Mouse (Mus musculus): ENCODE measurements around the gene Snap23. TPM values are rescaled to one million over a fixed set of nuclear protein-coding genes. Genes with fewer than 3 reads are reported as not detected.
A peak's percentile ranks its signal among the peaks of the same experiment; 100 is the strongest.

Gene Snap23
- polyA plus RNA-seq, 1 experiment from 2014 or later = 54.7 TPM

GRCm38 (mm10) chr2:120630655-120631054 is 63.2 kb downstream of the Snap23 start:
- Histone ChIP-seq H3K4me3 (ENCODE audit: low read depth, low read length) (no peak overlapping the region), H3K9ac (no peak overlapping the region), H3K9me3 (ENCODE audit: low read depth, low read length) (no peaks in the 10 kb centered on the region), H3K4me1 (ENCODE audit: insufficient read depth) (0 out of 2 replicates have a peak, but pooled peaks cover 7% of the 10 kb centered on the region), H3K27me3 (ENCODE audit: insufficient read depth, low read length) (no peaks in the 10 kb centered on the region), H3K4me2 (peak overlapping the region; percentile 69), H3K27ac (ENCODE audit: low read depth) (no peak overlapping the region), H3K36me3 (ENCODE audit: insufficient read depth) (peaks cover 23% of the 10 kb centered on the region; the same call in 1 of the 2 replicates)
- ATAC-seq (ENCODE audit: insufficient read depth) (no peak), DNase-seq (no peak)
- no peak for TF ChIP-seq CTCF (IDR thresholded peaks at IDR 0.05; ENCODE audit: low read depth)
- WGBS = 47% methylated on average over 2 of the region's 2 CpGs

DNA sequence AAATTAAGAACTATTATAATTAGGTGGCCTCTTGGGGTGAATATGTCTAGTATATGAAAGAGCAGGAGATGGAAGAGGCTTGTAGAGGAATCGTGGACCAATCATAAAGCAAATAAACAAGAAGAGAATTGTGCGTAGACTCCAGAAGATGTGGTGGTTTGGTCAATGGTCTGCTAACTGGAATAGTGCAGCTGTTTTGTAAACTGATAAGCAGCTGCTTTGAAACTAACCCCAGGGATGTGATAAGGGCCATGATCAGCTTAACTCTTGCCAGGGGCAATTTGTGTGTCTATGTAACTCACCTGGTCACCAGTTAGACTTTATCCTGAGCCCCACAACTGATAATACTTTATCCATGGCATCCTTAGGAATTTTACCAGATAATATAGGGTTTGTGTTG is 64.0 kb downstream of the Snap23 start:
- no peak for TF ChIP-seq CTCF (IDR thresholded peaks at IDR 0.05; ENCODE audit: low read depth)
- Histone ChIP-seq H3K27me3 (ENCODE audit: insufficient read depth, low read length) (no peaks in the 10 kb centered on the region), H3K36me3 (ENCODE audit: insufficient read depth) (peaks cover 23% of the 10 kb centered on the region; the same call in 1 of the 2 replicates), H3K4me1 (ENCODE audit: insufficient read depth) (0 out of 2 replicates have a peak, but pooled peaks cover 7% of the 10 kb centered on the region), H3K27ac (ENCODE audit: low read depth) (peak overlapping the region; percentile 3; the same call in 1 of the 2 replicates), H3K4me3 (ENCODE audit: low read depth, low read length) (no peak overlapping the region), H3K9me3 (ENCODE audit: low read depth, low read length) (no peaks in the 10 kb centered on the region), H3K9ac (no peak overlapping the region), H3K4me2 (peak overlapping the region; percentile 5; the same call in 1 of the 2 replicates)
- ATAC-seq (ENCODE audit: insufficient read depth) (no peak), DNase-seq (no peak)
- WGBS = 48% methylated on average over 2 of the region's 2 CpGs

GRCm38 (mm10) chr2:120631957-120632356 is 64.5 kb downstream of the Snap23 start:
- Histone ChIP-seq H3K36me3 (ENCODE audit: insufficient read depth) (peaks cover 23% of the 10 kb centered on the region; the same call in 1 of the 2 replicates), H3K4me2 (peak overlapping the region; percentile 5; the same call in 1 of the 2 replicates), H3K4me3 (ENCODE audit: low read depth, low read length) (no peak overlapping the region), H3K27me3 (ENCODE audit: insufficient read depth, low read length) (no peaks in the 10 kb centered on the region), H3K9me3 (ENCODE audit: low read depth, low read length) (no peaks in the 10 kb centered on the region), H3K9ac (no peak overlapping the region), H3K4me1 (ENCODE audit: insufficient read depth) (0 out of 2 replicates have a peak, but pooled peaks cover 7% of the 10 kb centered on the region), H3K27ac (ENCODE audit: low read depth) (peak overlapping the region; percentile 3; the same call in 1 of the 2 replicates)
- TF ChIP-seq CTCF (IDR thresholded peaks at IDR 0.05; ENCODE audit: low read depth) = no peak
- WGBS = 50% methylated on average over 4 of the region's 4 CpGs
- DNase-seq (peak; percentile 70), ATAC-seq (ENCODE audit: insufficient read depth) (no peak)

GRCm38 (mm10) chr2:120640835-120641234 is 73.4 kb downstream of the Snap23 start:
- H3K27ac ChIP-seq (ENCODE audit: low read depth) = no peak overlapping the region
- H3K4me1 ChIP-seq (ENCODE audit: insufficient read depth) = no peaks in the 10 kb centered on the region
- H3K9ac ChIP-seq = no peak overlapping the region
- 86% methylated on average over 8 of the region's 8 CpGs for WGBS
- no peak for TF ChIP-seq CTCF (IDR thresholded peaks at IDR 0.05; ENCODE audit: low read depth)
- H3K4me3 ChIP-seq (ENCODE audit: low read depth, low read length) = no peak overlapping the region
- H3K36me3 ChIP-seq (ENCODE audit: insufficient read depth) = peaks cover 10% of the 10 kb centered on the region; the same call in 1 of the 2 replicates
- ATAC-seq (ENCODE audit: insufficient read depth) (no peak), DNase-seq (no peak)
- no peaks in the 10 kb centered on the region for H3K27me3 ChIP-seq (ENCODE audit: insufficient read depth, low read length)
- no peaks in the 10 kb centered on the region for H3K9me3 ChIP-seq (ENCODE audit: low read depth, low read length)
- H3K4me2 ChIP-seq = no peak overlapping the region

GRCm38 (mm10) chr2:120643836-120644235 is 76.4 kb downstream of the Snap23 start:
- DNase-seq = peak; percentile 83
- no peaks in the 10 kb centered on the region for H3K4me1 ChIP-seq (ENCODE audit: insufficient read depth)
- H3K36me3 ChIP-seq (ENCODE audit: insufficient read depth) = peaks cover 10% of the 10 kb centered on the region; the same call in 1 of the 2 replicates
- no peaks in the 10 kb centered on the region for H3K9me3 ChIP-seq (ENCODE audit: low read depth, low read length)
- TF ChIP-seq CTCF (IDR thresholded peaks at IDR 0.05; ENCODE audit: low read depth) = no peak
- no peak overlapping the region for H3K4me2 ChIP-seq
- H3K9ac ChIP-seq = no peak overlapping the region
- no peak overlapping the region for H3K4me3 ChIP-seq (ENCODE audit: low read depth, low read length)
- H3K27ac ChIP-seq (ENCODE audit: low read depth) = peak overlapping the region; percentile 55
- H3K27me3 ChIP-seq (ENCODE audit: insufficient read depth, low read length) = no peaks in the 10 kb centered on the region
- peak; percentile 95 for ATAC-seq (ENCODE audit: insufficient read depth)
- 42% methylated on average over 7 of the region's 7 CpGs for WGBS

GRCm38 (mm10) chr2:120646777-120647176 is 79.3 kb downstream of the Snap23 start:
- 39% methylated on average over 4 of the region's 4 CpGs for WGBS
- Histone ChIP-seq H3K9me3 (ENCODE audit: low read depth, low read length) (no peaks in the 10 kb centered on the region), H3K4me3 (ENCODE audit: low read depth, low read length) (no peak overlapping the region), H3K9ac (no peak overlapping the region), H3K4me2 (no peak overlapping the region), H3K36me3 (ENCODE audit: insufficient read depth) (peaks cover 10% of the 10 kb centered on the region; the same call in 1 of the 2 replicates), H3K4me1 (ENCODE audit: insufficient read depth) (no peaks in the 10 kb centered on the region), H3K27ac (ENCODE audit: low read depth) (no peak overlapping the region), H3K27me3 (ENCODE audit: insufficient read depth, low read length) (no peaks in the 10 kb centered on the region)
- TF ChIP-seq CTCF (IDR thresholded peaks at IDR 0.05; ENCODE audit: low read depth) = no peak
- ATAC-seq (ENCODE audit: insufficient read depth) = peak; percentile 77; the same call in 1 of the 2 replicates
- DNase-seq = peak; percentile 80

Other genes with a start within 250 kb of the Snap23 start
- gene Vps39, start 214.5 kb upstream of the Snap23 start, polyA plus RNA-seq (2014; fragmentation: Nextera tagmentation; extraction: Ambion mirVana) = 21.9 and 22.4 TPM in 2 replicates
- 7.2 and 8.5 TPM in 2 replicates for gene Ganc, start 163.8 kb upstream of the Snap23 start, polyA plus RNA-seq (2014; fragmentation: Nextera tagmentation; extraction: Ambion mirVana)
- 12.4 and 14.2 TPM in 2 replicates for gene Tmem87a, start 163.6 kb upstream of the Snap23 start, polyA plus RNA-seq (2014; fragmentation: Nextera tagmentation; extraction: Ambion mirVana)
- 0.33 and 0.95 TPM in 2 replicates for gene Capn3, start 111.7 kb upstream of the Snap23 start, polyA plus RNA-seq (2014; fragmentation: Nextera tagmentation; extraction: Ambion mirVana)
- gene Zfp106, start 3.8 kb upstream of the Snap23 start, polyA plus RNA-seq (2014; fragmentation: Nextera tagmentation; extraction: Ambion mirVana) = 54.0 and 57.9 TPM in 2 replicates
- 25.7 and 26.0 TPM in 2 replicates for gene Haus2, start 41.7 kb downstream of the Snap23 start, polyA plus RNA-seq (2014; fragmentation: Nextera tagmentation; extraction: Ambion mirVana)
- gene Lrrc57, start 41.8 kb downstream of the Snap23 start, polyA plus RNA-seq (2014; fragmentation: Nextera tagmentation; extraction: Ambion mirVana) = 22.6 and 23.5 TPM in 2 replicates
- 14.1 and 14.9 TPM in 2 replicates for gene Stard9, start 61.5 kb downstream of the Snap23 start, polyA plus RNA-seq (2014; fragmentation: Nextera tagmentation; extraction: Ambion mirVana)